Mouse (Mus musculus) lung, postnatal 0 days (tissue): ENCODE data around the gene 4921524J17Rik.
A peak's percentile ranks its signal among the peaks of the same experiment; 100 is the strongest.

ENCODE experiments used
- CTCF ChIP-seq: IDR thresholded peaks from 2 replicates; pipeline ENCODE4 v1.5.1; 2016; ENCODE audit warnings: antibody characterized with exemption, mild to moderate bottlenecking
- EP300 ChIP-seq: IDR thresholded peaks from 2 replicates; pipeline ENCODE4 v1.6.1; 2016; ENCODE audit warnings: antibody characterized with exemption, mild to moderate bottlenecking, control low read depth

GRCm38 (mm10) chr8:85461377-85461776 is 28.7 kb upstream of the 4921524J17Rik start:
- peak; percentile 61 for TF ChIP-seq CTCF
- TF ChIP-seq EP300, result no peak
